Mouse (Mus musculus) limb, embryonic 14.5 days (tissue): ENCODE measurements around the gene Qsox1. TPM values are rescaled to one million over a fixed set of nuclear protein-coding genes. Genes with fewer than 3 reads are reported as not detected.

Source experiments
- ATAC-seq: fragments of 200-750 bp; cut with Nextera tagmentation; 2 replicates; pipeline ENCODE4 v1.8.0; 2017; ENCODE audit warnings: low read depth, moderate number of reproducible peaks, moderate TSS enrichment; ENCODE audit not compliant: low FRiP score
- DNase-seq: peaks from one replicate; pipeline ENCODE4 v3.0.0-alpha.2; 2015; ENCODE audit warnings: low spot score
- H3K27ac ChIP-seq: fragments of 300-500 bp; sonication (generic); replicated peaks from 2 replicates; pipeline ENCODE4 v1.5.1; 2014; ENCODE audit warnings: low read depth, mild to moderate bottlenecking, low read length, moderate library complexity, mixed read lengths
- H3K27me3 ChIP-seq: fragments of 300-500 bp; sonication (generic); 2 replicates; pipeline ENCODE4 v1.6.1; 2014; ENCODE audit warnings: low read length, mixed read lengths; ENCODE audit not compliant: control insufficient read depth, insufficient read depth
- H3K36me3 ChIP-seq: fragments of 300-500 bp; sonication (generic); 2 replicates; pipeline ENCODE4 v1.6.1; 2014; ENCODE audit warnings: mild to moderate bottlenecking, low read length, moderate library complexity, mixed read lengths; ENCODE audit not compliant: control insufficient read depth, insufficient read depth
- H3K4me1 ChIP-seq: fragments of 300-500 bp; sonication (generic); 2 replicates; pipeline ENCODE4 v1.6.1; 2014; ENCODE audit warnings: antibody characterized with exemption, low read length, mixed read lengths; ENCODE audit not compliant: control insufficient read depth, insufficient read depth
- H3K4me2 ChIP-seq: fragments of 300-500 bp; sonication (generic); replicated peaks from 2 replicates; pipeline ENCODE4 v1.6.1; 2014; ENCODE audit warnings: low read depth, mild to moderate bottlenecking, low read length, moderate library complexity; ENCODE audit not compliant: severe bottlenecking
- H3K4me3 ChIP-seq: fragments of 300-500 bp; sonication (generic); replicated peaks from 2 replicates; pipeline ENCODE4 v1.5.1; 2014; ENCODE audit warnings: low read length
- H3K9ac ChIP-seq: fragments of 300-500 bp; sonication (generic); 2 replicates; pipeline ENCODE4 v1.6.1; 2014; ENCODE audit warnings: mild to moderate bottlenecking, low read depth, low read length, moderate library complexity; ENCODE audit not compliant: severe bottlenecking
- H3K9me3 ChIP-seq: fragments of 300-500 bp; sonication (generic); 2 replicates; pipeline ENCODE4 v1.6.1; 2016; ENCODE audit warnings: low read length; ENCODE audit not compliant: control insufficient read depth
- POLR2A ChIP-seq: fragments of 200-500 bp; IDR thresholded peaks from 2 replicates; pipeline ENCODE4 v1.8.0; 2012; ENCODE audit warnings: inconsistent platforms, mild to moderate bottlenecking, moderate library complexity, borderline replicate concordance; ENCODE audit not compliant: insufficient read depth, insufficient read length; ENCODE audit errors: extremely low read depth
- WGBS: fragments of 180-500 bp; shearing (Covaris S2); extraction: QIAGEN DNeasy Blood & Tissue Kit; methylation state at CpG from one replicate; pipeline ENCODE4 v1.1.7; 2014; 5-methylcytosine and 5-hydroxymethylcytosine counted together
- polyA plus RNA-seq, 2 experiments: library from polyadenylated mRNA; depleted of rRNA in 1 of 2; stranded (reverse) in 1 of 2; unstranded in 1 of 2; fragments of >200 nt; fragmentation: Nextera tagmentation in 1 of 2; extraction: Ambion mirVana in 1 of 2; gene quantifications; 2 replicates each; pipeline versions ENCODE4 v1.2.1 to v1.2.3; 2012 to 2014

The Qsox1 gene
- polyA plus RNA-seq, 2 experiments: 16.1 to 65.6 TPM

- H3K9ac ChIP-seq: no peak overlapping the region
- no peak for DNase-seq
- no peak overlapping the region for H3K27ac ChIP-seq
- no peak overlapping the region for H3K4me2 ChIP-seq
- TF ChIP-seq POLR2A: no peak
- no peak for ATAC-seq
- no peak overlapping the region for H3K4me3 ChIP-seq
- peaks cover 31% of the 10 kb centered on the region for H3K36me3 ChIP-seq
- H3K27me3 ChIP-seq: no peaks in the 10 kb centered on the region
- 74% methylated on average over 14 of the region's 14 CpGs for WGBS
- H3K4me1 ChIP-seq: no peaks in the 10 kb centered on the region
- H3K9me3 ChIP-seq: no peaks in the 10 kb centered on the region
These were observed 34.8 kb downstream of the Qsox1 start for GRCm38 (mm10) chr1:155777641-155778625.

- TF ChIP-seq POLR2A: no peak
- ATAC-seq: no peak
- Histone ChIP-seq H3K27me3 (no peaks in the 10 kb centered on the region), H3K36me3 (no peaks in the 10 kb centered on the region), H3K9me3 (no peaks in the 10 kb centered on the region), H3K27ac (no peak overlapping the region), H3K9ac (no peak overlapping the region), H3K4me3 (no peak overlapping the region), H3K4me1 (no peaks in the 10 kb centered on the region), H3K4me2 (no peak overlapping the region)
- no peak for DNase-seq
- WGBS: 58% methylated on average over 12 of the region's 12 CpGs
These were observed 53.5 kb downstream of the Qsox1 start for GRCm38 (mm10) chr1:155759167-155759566.

- Histone ChIP-seq H3K4me1 (no peaks in the 10 kb centered on the region), H3K9me3 (no peaks in the 10 kb centered on the region), H3K27me3 (no peaks in the 10 kb centered on the region), H3K27ac (no peak overlapping the region), H3K36me3 (no peaks in the 10 kb centered on the region), H3K9ac (no peak overlapping the region), H3K4me3 (no peak overlapping the region), H3K4me2 (no peak overlapping the region)
- WGBS: 85% methylated on average over 4 of the region's 4 CpGs
- no peak for TF ChIP-seq POLR2A
- DNase-seq (no peak), ATAC-seq (no peak)
These were observed 54.0 kb downstream of the Qsox1 start for GRCm38 (mm10) chr1:155758711-155759110.

- H3K9me3 ChIP-seq: no peaks in the 10 kb centered on the region
- DNase-seq: no peak
- H3K4me3 ChIP-seq: no peak overlapping the region
- H3K27me3 ChIP-seq: peaks cover 7% of the 10 kb centered on the region; the same call in 1 of the 2 replicates
- TF ChIP-seq POLR2A: no peak
- no peak for ATAC-seq
- no peak overlapping the region for H3K4me2 ChIP-seq
- no peak overlapping the region for H3K9ac ChIP-seq
- H3K27ac ChIP-seq: no peak overlapping the region
- no peaks in the 10 kb centered on the region for H3K36me3 ChIP-seq
- 74% methylated on average over 7 of the region's 7 CpGs for WGBS
- no peaks in the 10 kb centered on the region for H3K4me1 ChIP-seq
These were observed 55.1 kb downstream of the Qsox1 start for GRCm38 (mm10) chr1:155757621-155758020.

GRCm38 (mm10) chr1:155753411-155753810 is 59.3 kb downstream of the Qsox1 start:
- Histone ChIP-seq H3K27me3 (peaks cover 42% of the 10 kb centered on the region), H3K4me1 (no peaks in the 10 kb centered on the region), H3K9me3 (no peaks in the 10 kb centered on the region), H3K9ac (no peak overlapping the region), H3K4me3 (no peak overlapping the region), H3K36me3 (no peaks in the 10 kb centered on the region), H3K27ac (no peak overlapping the region), H3K4me2 (no peak overlapping the region)
- no peak for TF ChIP-seq POLR2A
- 71% methylated on average over 9 of the region's 9 CpGs for WGBS
- no peak for ATAC-seq
- no peak for DNase-seq
